Mouse (Mus musculus) embryonic facial prominence, embryonic 13.5 days (tissue): Measurements from ENCODE around the gene Fpr3. TPM values are rescaled to one million over a fixed set of nuclear protein-coding genes. Genes with fewer than 3 reads are reported as not detected.
A peak's percentile ranks its signal among the peaks of the same experiment; 100 is the strongest.
"Not testable (repeated sequence)": the region's sequence is repeated elsewhere in the genome, so short reads cannot be mapped to it uniquely, and the experiment has no call there.

Source experiments
- ATAC-seq: fragments of 200-750 bp; cut with Nextera tagmentation; 2 replicates; pipeline ENCODE4 v1.8.0; 2017; ENCODE audit warnings: low read depth; ENCODE audit not compliant: insufficient number of reproducible peaks, insufficient read depth, low FRiP score, low TSS enrichment
- H3K27ac ChIP-seq: fragments of 300-500 bp; sonication (generic); 2 replicates; pipeline ENCODE4 v1.5.1; 2015; ENCODE audit warnings: moderate library complexity, mild to moderate bottlenecking, inconsistent platforms
- H3K27me3 ChIP-seq: fragments of 300-500 bp; sonication (generic); 2 replicates; pipeline ENCODE4 v1.6.1; 2015; ENCODE audit warnings: mild to moderate bottlenecking, inconsistent platforms
- H3K36me3 ChIP-seq: fragments of 300-500 bp; sonication (generic); 2 replicates; pipeline ENCODE4 v1.6.1; 2015; ENCODE audit warnings: mild to moderate bottlenecking, inconsistent platforms
- H3K4me1 ChIP-seq: fragments of 300-500 bp; sonication (generic); 2 replicates; pipeline ENCODE4 v1.6.1; 2015; ENCODE audit warnings: inconsistent platforms
- H3K4me2 ChIP-seq: fragments of 300-500 bp; sonication (generic); 2 replicates; pipeline ENCODE4 v1.6.1; 2015; ENCODE audit warnings: moderate library complexity, mild to moderate bottlenecking, inconsistent platforms
- H3K4me3 ChIP-seq: fragments of 300-500 bp; sonication (generic); 2 replicates; pipeline ENCODE4 v1.5.1; 2015; ENCODE audit warnings: mild to moderate bottlenecking, inconsistent platforms
- H3K9ac ChIP-seq: fragments of 300-500 bp; sonication (generic); 2 replicates; pipeline ENCODE4 v1.6.1; 2015; ENCODE audit warnings: mild to moderate bottlenecking, inconsistent platforms
- H3K9me3 ChIP-seq: fragments of 300-500 bp; sonication (generic); 2 replicates; pipeline ENCODE4 v1.6.1; 2016; ENCODE audit warnings: inconsistent platforms
- WGBS: fragments of 180-500 bp; shearing (Covaris S2); methylation state at CpG from one replicate; pipeline ENCODE4 v1.1.7; 2015; ENCODE audit warnings: mixed read lengths; 5-methylcytosine and 5-hydroxymethylcytosine counted together
- polyA plus RNA-seq: library from polyadenylated mRNA; unstranded; fragments of >200 nt; fragmentation: Nextera tagmentation; extraction: Ambion mirVana; gene quantifications from 2 replicates; pipeline ENCODE4 v1.2.1, GENCODE M21; 2015

Fpr3 gene
- polyA plus RNA-seq, 1 experiment from 2014 or later, result not detected

GRCm38 (mm10) chr17:17889732-17890425 lies 2.2 kb downstream of the Fpr3 start:
- no peak overlapping the region for H3K27ac ChIP-seq
- H3K27me3 ChIP-seq, result no peaks in the 10 kb centered on the region
- H3K4me3 ChIP-seq, result no peak overlapping the region
- H3K9ac ChIP-seq, result no peak overlapping the region
- H3K4me2 ChIP-seq, result no peak overlapping the region
- no peaks in the 10 kb centered on the region for H3K4me1 ChIP-seq
- 71% methylated on average over 2 of the region's 2 CpGs for WGBS
- ATAC-seq, result no peak
- H3K9me3 ChIP-seq, result no peaks in the 10 kb centered on the region
- no peaks in the 10 kb centered on the region for H3K36me3 ChIP-seq

GRCm38 (mm10) chr17:17896039-17896438 lies 8.4 kb downstream of the Fpr3 start:
- no peak for ATAC-seq
- Histone ChIP-seq H3K4me1 (no peaks in the 10 kb centered on the region), H3K27ac (no peak overlapping the region), H3K4me2 (no peak overlapping the region), H3K9me3 (no peaks in the 10 kb centered on the region), H3K27me3 (no peaks in the 10 kb centered on the region), H3K36me3 (no peaks in the 10 kb centered on the region), H3K4me3 (no peak overlapping the region), H3K9ac (no peak overlapping the region)
- WGBS, result 4% methylated on average over 4 of the region's 4 CpGs

GRCm38 (mm10) chr17:17899268-17899667 lies 11.6 kb downstream of the Fpr3 start:
- no peaks in the 10 kb centered on the region for H3K4me1 ChIP-seq
- no peak overlapping the region for H3K4me3 ChIP-seq
- no peak overlapping the region for H3K9ac ChIP-seq
- no peaks in the 10 kb centered on the region for H3K9me3 ChIP-seq
- H3K27me3 ChIP-seq, result no peaks in the 10 kb centered on the region
- H3K27ac ChIP-seq, result no peak overlapping the region
- ATAC-seq, result no peak
- 77% methylated on average over 2 of the region's 2 CpGs for WGBS
- no peak overlapping the region for H3K4me2 ChIP-seq
- no peaks in the 10 kb centered on the region for H3K36me3 ChIP-seq

- Histone ChIP-seq H3K27ac (no peak overlapping the region), H3K4me2 (no peak overlapping the region), H3K27me3 (no peaks in the 10 kb centered on the region), H3K9ac (no peak overlapping the region), H3K4me3 (no peak overlapping the region), H3K4me1 (no peaks in the 10 kb centered on the region), H3K36me3 (no peaks in the 10 kb centered on the region), H3K9me3 (no peaks in the 10 kb centered on the region)
- 87% methylated on average over 1 of the region's 1 CpGs for WGBS
- no peak for ATAC-seq
These were observed 13.1 kb downstream of the Fpr3 start for GRCm38 (mm10) chr17:17900768-17901167.

- Histone ChIP-seq H3K27me3 (no peaks in the 10 kb centered on the region), H3K9me3 (no peaks in the 10 kb centered on the region), H3K9ac (peak overlapping the region; percentile 71), H3K27ac (no peak overlapping the region), H3K4me1 (no peaks in the 10 kb centered on the region), H3K4me2 (peak overlapping the region; percentile 67), H3K36me3 (no peaks in the 10 kb centered on the region), H3K4me3 (peak overlapping the region; percentile 52)
- WGBS, result 20% methylated on average over 51 of the region's 51 CpGs
- ATAC-seq, result peak; percentile 96
These were observed 22.2 kb downstream of the Fpr3 start for GRCm38 (mm10) chr17:17909636-17910421.

- WGBS, result 86% methylated on average over 8 of the region's 8 CpGs
- H3K27me3 ChIP-seq, H3K4me1 ChIP-seq, H3K27ac ChIP-seq, H3K9me3 ChIP-seq, H3K4me3 ChIP-seq, H3K36me3 ChIP-seq, H3K9ac ChIP-seq, ATAC-seq, H3K4me2 ChIP-seq: not testable (repeated sequence)
These were observed 25.0 kb downstream of the Fpr3 start for GRCm38 (mm10) chr17:17912618-17913017.

- H3K9ac ChIP-seq, result no peak overlapping the region
- H3K36me3 ChIP-seq, result no peaks in the 10 kb centered on the region
- no peaks in the 10 kb centered on the region for H3K9me3 ChIP-seq
- no peaks in the 10 kb centered on the region for H3K4me1 ChIP-seq
- H3K27me3 ChIP-seq, result no peaks in the 10 kb centered on the region
- 90% methylated on average over 1 of the region's 1 CpGs for WGBS
- no peak overlapping the region for H3K27ac ChIP-seq
- no peak overlapping the region for H3K4me2 ChIP-seq
- no peak overlapping the region for H3K4me3 ChIP-seq
- no peak for ATAC-seq
These were observed 29.7 kb downstream of the Fpr3 start for GRCm38 (mm10) chr17:17917376-17917775.

GRCm38 (mm10) chr17:17917782-17918181 lies 30.1 kb downstream of the Fpr3 start:
- no peak overlapping the region for H3K27ac ChIP-seq
- H3K27me3 ChIP-seq, result no peaks in the 10 kb centered on the region
- H3K36me3 ChIP-seq, result no peaks in the 10 kb centered on the region
- H3K4me1 ChIP-seq, result no peaks in the 10 kb centered on the region
- H3K4me3 ChIP-seq, result no peak overlapping the region
- H3K9ac ChIP-seq, result no peak overlapping the region
- H3K9me3 ChIP-seq, result no peaks in the 10 kb centered on the region
- no peak for ATAC-seq
- no peak overlapping the region for H3K4me2 ChIP-seq

- WGBS, result 15% methylated on average over 1 of the region's 1 CpGs
- no peak overlapping the region for H3K4me2 ChIP-seq
- H3K27ac ChIP-seq, result no peak overlapping the region
- no peak overlapping the region for H3K4me3 ChIP-seq
- no peaks in the 10 kb centered on the region for H3K4me1 ChIP-seq
- H3K36me3 ChIP-seq, result no peaks in the 10 kb centered on the region
- peaks cover 5% of the 10 kb centered on the region for H3K9me3 ChIP-seq
- ATAC-seq, result no peak
- no peak overlapping the region for H3K9ac ChIP-seq
- no peaks in the 10 kb centered on the region for H3K27me3 ChIP-seq
These were observed 85.8 kb downstream of the Fpr3 start for GRCm38 (mm10) chr17:17973443-17973842.

- H3K36me3 ChIP-seq, H3K27ac ChIP-seq, ATAC-seq, H3K27me3 ChIP-seq, H3K4me3 ChIP-seq, H3K9me3 ChIP-seq, H3K4me1 ChIP-seq, H3K9ac ChIP-seq, H3K4me2 ChIP-seq: not testable (repeated sequence)
- 80% methylated on average over 2 of the region's 2 CpGs for WGBS
These were observed 93.6 kb downstream of the Fpr3 start for GRCm38 (mm10) chr17:17981232-17981631.

- Histone ChIP-seq H3K27ac (no peak overlapping the region), H3K36me3 (no peaks in the 10 kb centered on the region), H3K27me3 (no peaks in the 10 kb centered on the region), H3K9ac (no peak overlapping the region), H3K9me3 (peaks cover 3% of the 10 kb centered on the region; the same call in 1 of the 2 replicates), H3K4me2 (no peak overlapping the region), H3K4me3 (no peak overlapping the region), H3K4me1 (no peaks in the 10 kb centered on the region)
- no peak for ATAC-seq
- 85% methylated on average over 1 of the region's 1 CpGs for WGBS
These were observed 117.1 kb downstream of the Fpr3 start for GRCm38 (mm10) chr17:18004752-18005151.
